Mouse (Mus musculus) cerebellum, adult (tissue): ENCODE data around the gene Ppp4r4.
A peak's percentile ranks its signal among the peaks of the same experiment; 100 is the strongest.
"Not testable (repeated sequence)": the region's sequence is repeated elsewhere in the genome, so short reads cannot be mapped to it uniquely, and the experiment has no call there.

ENCODE experiments used
- ATAC-seq: cut with Nextera tagmentation; 2 replicates; pipeline ENCODE4 v1.9.2; 2017; ENCODE audit warnings: mild to moderate bottlenecking, moderate library complexity, mixed read lengths; ENCODE audit not compliant: insufficient number of reproducible peaks, low FRiP score, low TSS enrichment

Gene Ppp4r4

DNA sequence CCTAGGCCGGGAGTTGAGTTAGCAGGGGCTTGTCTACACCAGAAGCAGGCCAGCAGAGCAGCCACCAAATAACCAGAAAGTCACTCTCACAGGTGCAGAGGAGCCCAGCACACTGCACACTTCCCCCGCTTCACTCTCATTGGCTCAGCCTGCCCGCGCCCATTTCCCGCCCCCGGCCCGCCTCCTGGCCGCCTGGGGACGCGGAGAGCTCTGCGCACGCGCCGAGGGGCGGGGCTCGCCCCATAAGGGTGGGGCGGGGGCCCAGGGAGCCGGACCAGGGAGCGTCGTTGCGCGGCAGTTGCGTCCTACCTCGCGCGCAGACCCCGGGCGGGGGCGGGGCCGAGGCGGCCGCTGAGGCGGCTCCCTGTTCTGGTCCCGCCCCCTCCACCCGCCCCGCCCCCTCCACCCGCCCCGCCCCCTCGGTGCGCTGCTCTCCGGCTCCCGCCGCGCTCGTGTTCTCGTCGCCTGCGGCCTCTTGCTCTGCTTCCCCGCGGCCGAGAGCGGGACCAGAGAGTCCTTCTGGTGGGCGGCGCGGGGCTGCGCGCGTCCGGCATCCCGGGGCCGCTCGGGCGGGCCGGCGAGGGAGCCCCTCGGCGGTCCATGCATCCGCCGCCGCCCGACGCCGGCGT lies at the start of gene Ppp4r4:
Gene Ppp4r4 (plus strand): TSS at position 264 of the 629 bp plus-strand sequence.
- ATAC-seq = peak; percentile 90

GRCm38 (mm10) chr12:103482781-103483180 lies 49.3 kb upstream of the Ppp4r4 start:
- ATAC-seq = no peak

GRCm38 (mm10) chr12:103484200-103484972 lies 47.7 kb upstream of the Ppp4r4 start:
- not testable (repeated sequence) for ATAC-seq

GRCm38 (mm10) chr12:103486726-103487125 lies 45.4 kb upstream of the Ppp4r4 start:
- peak; percentile 74 for ATAC-seq

- no peak for ATAC-seq
These were observed 44.8 kb upstream of the Ppp4r4 start for GRCm38 (mm10) chr12:103487276-103487675.

GRCm38 (mm10) chr12:103487750-103488149 lies 44.3 kb upstream of the Ppp4r4 start:
- ATAC-seq = no peak

DNA sequence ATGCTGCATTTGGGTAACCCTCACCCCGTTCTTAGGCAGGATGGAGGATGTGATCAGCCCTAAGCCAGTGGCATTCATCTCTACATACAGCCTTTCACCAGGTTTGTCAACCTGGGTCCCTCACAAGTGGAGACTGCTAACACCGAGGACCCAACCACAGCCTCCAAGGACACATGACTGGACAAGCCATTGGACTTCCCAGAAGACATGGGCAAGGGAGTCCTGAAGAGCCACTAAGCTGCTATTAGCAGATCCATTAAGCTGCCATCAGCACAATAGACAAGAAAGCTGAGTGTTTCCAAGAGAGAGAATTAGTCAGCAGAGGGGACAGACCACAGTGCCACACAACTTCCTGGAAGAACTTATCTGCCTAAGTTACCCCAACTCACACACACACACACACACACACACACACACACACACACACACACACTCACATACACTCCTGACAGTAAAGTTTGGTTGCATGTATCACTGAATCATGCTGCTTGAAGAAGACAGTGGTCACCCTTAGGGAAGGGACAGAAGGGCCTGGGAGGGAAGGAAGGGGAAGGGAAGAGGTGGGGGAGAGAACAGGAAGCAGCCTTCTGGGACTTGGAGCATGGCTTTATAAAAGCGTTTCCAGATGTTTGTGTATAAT lies 40.9 kb upstream of the Ppp4r4 start:
- ATAC-seq = no peak

DNA sequence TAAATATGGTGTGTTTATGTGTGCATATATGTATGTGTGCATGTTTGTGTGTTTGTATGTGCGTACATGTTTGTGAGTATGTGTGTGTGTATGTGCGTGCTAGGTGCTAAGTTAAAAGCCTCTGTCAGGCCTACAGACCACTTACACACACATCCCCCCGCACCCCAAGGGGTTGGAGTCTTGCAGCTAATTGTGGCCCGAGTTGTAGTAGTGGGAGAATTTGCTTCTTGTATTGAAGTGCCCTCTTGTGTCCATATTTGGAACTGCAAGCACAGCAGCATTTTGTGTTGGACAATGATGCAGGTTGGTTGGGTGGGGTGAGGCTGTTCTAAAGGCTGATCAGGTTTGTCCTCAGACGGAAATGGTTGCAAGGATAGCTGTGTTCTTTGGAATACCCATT lies 39.3 kb upstream of the Ppp4r4 start:
- peak; percentile 77 for ATAC-seq

DNA sequence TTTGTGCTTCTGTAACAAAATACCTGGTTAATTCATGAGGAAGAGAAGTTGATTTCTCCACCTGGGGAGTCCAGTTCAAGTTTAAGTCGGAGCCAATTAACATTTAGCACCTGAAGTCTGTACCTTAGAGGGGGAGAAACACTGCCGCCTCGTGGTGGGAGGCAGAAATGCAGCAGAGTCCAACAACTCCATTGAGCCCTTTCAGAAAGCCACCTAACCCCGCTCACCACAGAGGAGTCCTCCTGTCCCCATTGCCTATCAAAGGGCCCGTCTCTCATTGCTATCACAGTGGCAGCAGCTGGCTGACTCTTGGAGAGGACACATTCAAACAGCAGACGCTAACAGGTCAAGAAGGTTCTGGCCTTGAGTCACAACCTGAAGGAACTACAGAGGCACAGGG lies 37.6 kb upstream of the Ppp4r4 start:
- ATAC-seq = no peak

GRCm38 (mm10) chr12:103498768-103499167 lies 33.3 kb upstream of the Ppp4r4 start:
- ATAC-seq = no peak

DNA sequence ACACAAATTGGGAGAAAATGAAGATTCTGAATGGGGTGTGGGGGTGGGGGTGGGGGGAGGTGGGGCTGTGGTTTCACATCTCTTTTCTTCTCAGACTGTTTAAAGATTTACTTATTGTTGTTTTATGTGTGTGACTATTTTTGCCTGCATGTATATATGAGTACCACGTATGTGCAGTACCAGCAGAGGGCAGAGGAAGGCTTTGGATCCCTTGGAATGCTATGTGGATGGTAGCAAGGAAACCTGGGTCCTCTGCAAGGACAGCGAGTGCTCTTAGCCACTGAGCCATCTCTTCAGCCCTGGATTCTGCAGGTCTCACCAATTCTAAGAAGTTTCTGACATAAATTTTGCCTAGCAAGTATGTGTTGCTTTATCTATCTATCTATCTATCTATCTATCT lies 32.8 kb upstream of the Ppp4r4 start:
- no peak for ATAC-seq

DNA sequence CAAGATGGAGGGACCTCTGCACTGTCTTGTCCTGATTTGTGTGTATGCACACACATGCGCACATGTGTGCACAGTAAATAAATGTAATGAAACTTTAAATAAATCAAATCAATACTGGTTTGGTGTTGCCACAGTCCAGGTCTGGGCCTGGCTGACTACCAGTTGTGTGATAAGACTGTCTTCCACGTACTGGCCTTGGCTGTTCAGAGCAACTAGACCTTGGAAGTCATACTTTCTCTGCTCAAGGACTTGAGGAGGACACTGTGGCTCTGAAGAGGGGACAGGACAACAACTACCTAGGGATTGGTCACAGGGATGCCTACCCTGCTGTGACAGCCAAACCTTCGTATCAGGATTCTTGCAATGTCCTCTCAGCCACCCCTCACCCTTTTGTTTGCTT lies 28.8 kb upstream of the Ppp4r4 start:
- ATAC-seq = no peak

GRCm38 (mm10) chr12:103504402-103504801 lies 27.7 kb upstream of the Ppp4r4 start:
- ATAC-seq = no peak

- ATAC-seq = no peak
These were observed 23.7 kb upstream of the Ppp4r4 start for GRCm38 (mm10) chr12:103508346-103508745.

DNA sequence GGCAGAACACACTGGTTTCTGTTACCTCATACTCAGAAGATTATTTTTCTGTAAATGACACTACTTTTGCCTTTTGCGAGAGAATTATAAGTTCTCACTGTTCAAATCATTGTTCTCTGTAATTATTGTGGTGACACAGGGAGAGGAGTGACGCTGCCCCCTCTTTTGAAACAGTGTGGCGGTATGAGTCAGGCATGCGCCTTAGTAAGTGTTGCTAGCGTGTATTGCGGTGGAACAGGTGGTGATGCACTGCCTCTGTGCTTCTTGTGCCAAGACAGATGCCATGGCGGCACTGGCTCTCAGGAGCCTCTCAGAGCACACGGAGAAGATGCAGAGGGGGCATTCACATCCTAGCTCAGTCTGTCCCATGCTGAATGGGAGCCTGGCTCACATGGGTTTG lies 22.2 kb upstream of the Ppp4r4 start:
- ATAC-seq = no peak

DNA sequence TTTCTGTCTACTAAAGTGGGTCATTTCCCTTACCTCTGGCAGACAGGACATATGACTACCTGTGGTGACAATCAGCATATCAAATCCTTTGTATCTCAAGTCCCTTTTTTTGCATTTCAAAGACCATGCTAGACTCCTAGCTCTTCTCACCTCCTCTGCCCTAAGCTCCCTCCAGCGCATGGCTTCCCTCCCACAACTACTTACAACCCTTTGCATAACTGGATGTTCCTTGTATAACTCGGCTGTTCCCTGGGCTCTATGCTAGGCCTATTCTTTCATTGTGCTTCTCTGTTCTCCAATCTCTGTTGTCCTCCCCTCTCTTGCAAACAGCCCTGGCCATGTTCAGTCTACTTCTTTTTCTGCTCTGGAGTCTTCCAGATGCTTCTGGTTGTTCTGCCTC lies 20.5 kb upstream of the Ppp4r4 start:
- no peak for ATAC-seq

- ATAC-seq = no peak
These were observed 19.0 kb upstream of the Ppp4r4 start for GRCm38 (mm10) chr12:103513039-103513438.

DNA sequence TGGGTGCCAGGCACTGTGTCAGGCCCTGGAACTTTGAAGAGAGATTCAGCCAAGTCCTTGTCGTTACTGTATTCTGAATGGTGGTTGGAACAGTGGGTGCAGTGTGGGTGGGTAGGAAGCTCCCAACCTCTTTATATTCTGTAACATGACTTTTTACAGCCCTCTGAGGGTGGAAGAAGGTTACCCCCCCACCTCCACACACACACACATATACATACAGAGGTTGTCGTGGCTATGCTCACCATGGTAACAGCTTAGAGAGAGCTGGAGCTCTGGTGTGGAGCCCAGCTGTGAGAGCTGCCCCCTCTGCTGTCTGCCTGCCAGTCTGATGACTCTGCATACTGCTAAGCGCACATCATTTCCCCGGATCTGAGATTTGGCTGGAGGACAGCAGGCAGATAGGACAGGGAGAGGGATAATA lies 18.6 kb upstream of the Ppp4r4 start:
- ATAC-seq = no peak

DNA sequence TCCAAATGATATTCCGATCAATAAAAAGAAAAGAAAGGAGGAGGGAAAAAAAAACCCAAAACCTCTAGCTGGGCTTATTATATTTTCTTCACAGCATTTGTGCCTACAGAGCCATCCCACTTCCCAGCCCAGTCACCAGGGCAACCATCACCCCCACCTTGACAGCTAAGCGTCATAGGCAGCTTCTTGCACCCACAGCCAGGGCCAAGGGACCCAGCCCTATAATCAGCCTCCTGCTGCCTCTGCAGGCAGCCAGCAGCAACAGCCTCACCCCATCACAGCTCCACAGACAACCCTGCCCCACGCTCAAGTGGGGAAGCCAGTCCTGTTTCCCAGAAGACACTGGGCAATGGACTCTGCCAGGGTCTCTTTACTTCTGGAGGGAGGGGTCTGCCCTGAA lies 17.7 kb upstream of the Ppp4r4 start:
- no peak for ATAC-seq

DNA sequence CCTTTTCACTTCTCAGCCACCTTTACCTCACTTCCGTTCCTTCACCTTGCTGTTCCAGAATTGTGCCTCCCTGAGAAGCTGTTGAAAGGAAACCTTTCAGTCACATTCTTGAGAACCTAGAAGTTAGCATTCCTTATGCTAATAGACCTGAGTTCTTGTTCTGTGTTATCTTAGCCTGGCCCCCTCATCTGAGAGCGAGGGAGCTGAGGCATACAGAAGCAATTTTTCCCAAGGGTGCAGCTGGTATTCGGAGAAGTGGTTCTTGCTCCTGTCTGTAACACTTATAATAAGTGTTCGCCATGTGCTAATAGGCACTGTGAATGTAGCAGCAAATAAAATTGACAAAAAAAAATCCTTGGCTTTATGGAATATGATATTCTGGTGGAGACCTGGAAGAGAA lies 16.4 kb upstream of the Ppp4r4 start:
- no peak for ATAC-seq

DNA sequence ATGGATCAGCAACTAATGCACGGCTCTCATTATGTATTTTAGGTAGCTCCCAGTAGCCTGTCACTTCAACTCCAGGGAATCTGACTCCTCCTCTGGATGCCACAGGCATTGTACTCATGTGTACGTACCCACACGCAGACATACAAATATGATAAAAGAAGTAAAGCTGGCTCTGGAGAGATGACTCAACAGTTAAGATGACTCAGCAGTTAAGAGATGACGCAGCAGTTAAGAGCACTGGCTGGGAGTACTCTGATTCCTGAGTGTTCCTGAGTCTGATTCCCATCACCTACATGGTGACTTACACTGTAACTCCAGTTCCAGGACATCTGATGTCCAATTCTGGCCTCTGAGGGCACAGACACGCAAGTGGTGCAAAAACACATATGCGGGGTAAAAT lies 13.4 kb upstream of the Ppp4r4 start:
- no peak for ATAC-seq

GRCm38 (mm10) chr12:103530596-103530995 lies 1.5 kb upstream of the Ppp4r4 start:
- ATAC-seq = no peak
